Mouse (Mus musculus) telencephalon, adult 2 months (tissue): ENCODE data around the gene Crb2.

Experiments used
- DNase-seq: peaks from one replicate; pipeline ENCODE4 v3.0.0-alpha.2; 2011; ENCODE audit warnings: low read depth, low spot score

The Crb2 gene

GRCm38 (mm10) chr2:37766027-37766761 lies 9.9 kb upstream of the Crb2 start:
- DNase-seq = no peak

- DNase-seq = peak; percentile 70
Observed at GRCm38 (mm10) chr2:37767080-37767547, 8.9 kb upstream of the Crb2 start.

- no peak for DNase-seq
Observed at GRCm38 (mm10) chr2:37767739-37768138, 8.3 kb upstream of the Crb2 start.

GRCm38 (mm10) chr2:37768903-37769302 lies 7.1 kb upstream of the Crb2 start:
- no peak for DNase-seq

- DNase-seq = no peak
Observed at GRCm38 (mm10) chr2:37769793-37770192, 6.3 kb upstream of the Crb2 start.

- peak; percentile 84 for DNase-seq
Observed at GRCm38 (mm10) chr2:37771618-37772285, 4.3 kb upstream of the Crb2 start.

GRCm38 (mm10) chr2:37774571-37774970 lies 1.5 kb upstream of the Crb2 start:
- no peak for DNase-seq

- no peak for DNase-seq
Observed at GRCm38 (mm10) chr2:37776611-37777411, 762 bp downstream of the Crb2 start.

- DNase-seq = no peak
Observed at GRCm38 (mm10) chr2:37777958-37778720, 2.1 kb downstream of the Crb2 start.

- no peak for DNase-seq
Observed at GRCm38 (mm10) chr2:37780270-37780929, 4.4 kb downstream of the Crb2 start.

- no peak for DNase-seq
Observed at GRCm38 (mm10) chr2:37781421-37781820, 5.4 kb downstream of the Crb2 start.

- no peak for DNase-seq
Observed at GRCm38 (mm10) chr2:37782002-37782401, 6.0 kb downstream of the Crb2 start.

GRCm38 (mm10) chr2:37784473-37784872 lies 8.4 kb downstream of the Crb2 start:
- DNase-seq = no peak

GRCm38 (mm10) chr2:37786461-37786860 lies 10.4 kb downstream of the Crb2 start:
- DNase-seq = no peak

- DNase-seq = no peak
Observed at GRCm38 (mm10) chr2:37788176-37788962, 12.3 kb downstream of the Crb2 start.

- no peak for DNase-seq
Observed at GRCm38 (mm10) chr2:37789029-37789428, 13.0 kb downstream of the Crb2 start.

GRCm38 (mm10) chr2:37789995-37790394 lies 13.9 kb downstream of the Crb2 start:
- no peak for DNase-seq

- DNase-seq = no peak
Observed at GRCm38 (mm10) chr2:37790738-37791137, 14.7 kb downstream of the Crb2 start.

GRCm38 (mm10) chr2:37791340-37791739 lies 15.3 kb downstream of the Crb2 start:
- no peak for DNase-seq

GRCm38 (mm10) chr2:37796021-37796420 lies 20.0 kb downstream of the Crb2 start:
- no peak for DNase-seq
